Mouse (Mus musculus): ENCODE data around the gene Vmn2r120. TPM values are rescaled to one million over a fixed set of nuclear protein-coding genes. Genes with fewer than 3 reads are reported as not detected.
"Not testable (repeated sequence)": the region's sequence is repeated elsewhere in the genome, so short reads cannot be mapped to it uniquely, and the experiment has no call there.

Gene Vmn2r120
- 0.05 TPM in 1 of 2 replicates, not detected in the other for total RNA-seq (2012; rRNA removed)

DNA sequence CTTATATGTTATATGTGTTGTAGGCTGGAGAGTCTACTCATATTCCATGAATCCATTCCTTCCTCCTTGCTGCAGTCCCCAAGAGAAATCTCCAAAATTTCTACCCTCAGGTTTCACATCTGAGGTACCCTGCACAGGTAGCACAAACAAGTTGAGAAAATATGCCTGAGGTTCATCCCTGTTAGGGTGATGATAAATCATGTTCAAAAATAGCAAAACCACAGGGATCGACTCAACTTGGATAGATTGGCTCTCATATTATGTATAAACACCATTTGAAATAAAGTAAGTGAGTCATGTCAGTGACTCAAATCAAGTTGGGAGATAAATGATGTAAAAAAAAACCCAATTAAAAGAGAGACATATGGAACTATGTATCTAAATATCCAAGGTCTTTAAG, at the start of gene Vmn2r120:
Vmn2r120 (minus strand) TSS at position 101 of the 400 bp plus-strand sequence.
- Histone ChIP-seq H3K36me3 (ENCODE audit: control insufficient read depth, insufficient read depth, low read length, poor library complexity, severe bottlenecking) (no peaks in the 10 kb centered on the region), H3K4me3 (ENCODE audit: insufficient read depth in 1 of 2, low read depth in 1 of 2, low read length in 2 of 2, poor library complexity in 1 of 2, severe bottlenecking in 1 of 2) (no peak within 1 kb of the TSS), H3K4me1 (ENCODE audit: control insufficient read depth in 2 of 2, insufficient read depth in 2 of 2, low read length in 2 of 2, poor library complexity in 1 of 2) (no peaks in the 10 kb centered on the region), H3K9me3 (ENCODE audit: control insufficient read depth, insufficient read depth, low read depth, low read length) (no peaks in the 10 kb centered on the region), H3K9ac (ENCODE audit: insufficient read depth, low read depth, low read length, poor library complexity, severe bottlenecking) (no peak within 1 kb of the TSS), H3K27ac (ENCODE audit: insufficient read depth, low read depth, low read length, poor library complexity, severe bottlenecking) (no peak within 1 kb of the TSS)
- in situ Hi-C loops (cut with MboI; ENCODE audit: low sequenced_read_pairs in 2 of 2, unreplicated experiment in 2 of 2), result no loop called here
- DNase-seq (ENCODE audit: low read depth, low spot score), result no peak
- no peak for TF ChIP-seq ZNF384 (IDR thresholded peaks at IDR 0.05; ENCODE audit: low read depth, low read length)
- no peak for TF ChIP-seq MAFK (IDR thresholded peaks at IDR 0.05; ENCODE audit: insufficient read depth, low read depth, low read length)
- TF ChIP-seq ZC3H11A (IDR thresholded peaks at IDR 0.05; ENCODE audit: borderline replicate concordance, low read depth, low read length), result no peak
- TF ChIP-seq CHD2 (IDR thresholded peaks at IDR 0.05; ENCODE audit: low read depth, low read length), result no peak
- TF ChIP-seq HCFC1 (IDR thresholded peaks at IDR 0.05; ENCODE audit: borderline replicate concordance, insufficient read depth, low read length), result no peak

DNA sequence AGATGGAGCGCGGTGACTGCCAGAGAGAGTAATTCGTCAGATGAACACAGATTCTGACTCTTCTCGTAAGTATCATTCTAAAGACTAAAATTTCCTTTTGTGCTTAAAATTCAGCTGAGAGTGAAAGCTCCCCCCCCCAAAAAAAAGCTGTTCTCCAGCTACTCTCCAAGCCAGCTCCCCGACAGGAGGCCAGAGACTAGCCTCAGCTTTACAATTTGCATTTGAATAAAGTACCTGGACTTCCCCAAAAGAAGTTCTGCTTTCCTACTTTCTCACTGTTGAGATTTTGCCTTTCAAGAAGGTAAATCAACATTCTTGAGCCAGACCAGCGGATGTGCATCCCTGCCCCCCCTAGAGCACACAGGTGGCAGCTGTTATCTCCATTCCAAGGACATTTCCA, 42.0 kb upstream of the Vmn2r120 start:
- in situ Hi-C loops (cut with MboI; ENCODE audit: low sequenced_read_pairs in 2 of 2, unreplicated experiment in 2 of 2); H3K4me1 ChIP-seq (ENCODE audit: control insufficient read depth in 2 of 2, insufficient read depth in 2 of 2, low read length in 2 of 2, poor library complexity in 1 of 2); H3K9ac ChIP-seq (ENCODE audit: insufficient read depth, low read depth, low read length, poor library complexity, severe bottlenecking); H3K36me3 ChIP-seq (ENCODE audit: control insufficient read depth, insufficient read depth, low read length, poor library complexity, severe bottlenecking); H3K27ac ChIP-seq (ENCODE audit: insufficient read depth, low read depth, low read length, poor library complexity, severe bottlenecking); DNase-seq (ENCODE audit: low read depth, low spot score); H3K4me3 ChIP-seq (ENCODE audit: insufficient read depth in 1 of 2, low read depth in 1 of 2, low read length in 2 of 2, poor library complexity in 1 of 2, severe bottlenecking in 1 of 2); H3K9me3 ChIP-seq (ENCODE audit: control insufficient read depth, insufficient read depth, low read depth, low read length): not testable (repeated sequence)

DNA sequence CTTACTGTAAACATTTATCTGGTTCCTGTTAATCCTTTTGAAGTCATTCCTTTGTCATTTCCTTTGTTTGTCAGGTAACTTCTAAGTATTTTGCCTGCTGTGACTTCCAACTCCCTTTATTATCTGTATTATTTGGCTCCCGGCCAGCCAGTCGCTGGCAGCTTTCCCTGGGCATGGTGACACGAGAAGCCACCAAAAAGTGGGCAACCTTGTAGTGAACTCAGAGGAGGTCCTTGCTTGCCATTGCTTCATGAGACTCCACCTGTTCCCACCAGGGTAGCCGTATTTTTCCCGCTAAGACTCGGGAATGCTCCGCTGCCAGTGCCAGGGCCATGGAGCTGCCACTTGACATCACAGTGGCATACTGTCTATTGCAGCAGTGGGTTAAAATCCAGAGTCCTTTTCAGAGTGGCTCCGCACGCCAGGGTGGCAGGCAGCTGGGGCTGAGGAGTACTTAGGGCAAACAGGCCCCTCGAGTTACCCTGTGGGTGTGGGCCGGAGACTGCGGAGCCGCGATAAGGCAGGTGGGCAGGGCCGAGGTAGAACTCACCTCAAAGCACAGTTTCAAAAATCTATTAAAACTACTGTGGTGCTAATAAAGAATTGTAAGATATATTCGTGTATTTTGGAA, 28.9 kb upstream of the Vmn2r120 start:
- H3K9me3 ChIP-seq (ENCODE audit: control insufficient read depth, insufficient read depth, low read depth, low read length), result no peaks in the 10 kb centered on the region
- DNase-seq (ENCODE audit: low read depth, low spot score), result no peak
- TF ChIP-seq HCFC1 (IDR thresholded peaks at IDR 0.05; ENCODE audit: borderline replicate concordance, insufficient read depth, low read length) (no peak), ZC3H11A (IDR thresholded peaks at IDR 0.05; ENCODE audit: borderline replicate concordance, low read depth, low read length) (no peak), CHD2 (IDR thresholded peaks at IDR 0.05; ENCODE audit: low read depth, low read length) (no peak), ZNF384 (IDR thresholded peaks at IDR 0.05; ENCODE audit: low read depth, low read length) (no peak), MAFK (IDR thresholded peaks at IDR 0.05; ENCODE audit: insufficient read depth, low read depth, low read length) (no peak)
- H3K4me3 ChIP-seq (ENCODE audit: insufficient read depth in 1 of 2, low read depth in 1 of 2, low read length in 2 of 2, poor library complexity in 1 of 2, severe bottlenecking in 1 of 2), result no peak overlapping the region
- H3K9ac ChIP-seq (ENCODE audit: insufficient read depth, low read depth, low read length, poor library complexity, severe bottlenecking), result no peak overlapping the region
- H3K27ac ChIP-seq (ENCODE audit: insufficient read depth, low read depth, low read length, poor library complexity, severe bottlenecking), result no peak overlapping the region
- in situ Hi-C loops (cut with MboI; ENCODE audit: low sequenced_read_pairs in 2 of 2, unreplicated experiment in 2 of 2), result no loop called here
- H3K36me3 ChIP-seq (ENCODE audit: control insufficient read depth, insufficient read depth, low read length, poor library complexity, severe bottlenecking), result no peaks in the 10 kb centered on the region
- peaks cover 0 to 3% of the 10 kb centered on the region in 2 experiments; a peak in 2 of 4 replicates for H3K4me1 ChIP-seq (ENCODE audit: control insufficient read depth in 2 of 2, insufficient read depth in 2 of 2, low read length in 2 of 2, poor library complexity in 1 of 2)

Other genes starting within 250 kb of the Vmn2r120 start
- gene Adgre1, start 186.8 kb downstream of the Vmn2r120 start, total RNA-seq (2012; rRNA removed), result 0.22 TPM in 1 of 2 replicates, not detected in the other
- not detected in 2 replicates for gene Gm21834, start 196.7 kb upstream of the Vmn2r120 start, total RNA-seq (2012; rRNA removed)
- gene Cntnap5c, start 224.1 kb upstream of the Vmn2r120 start, total RNA-seq (2012; rRNA removed), result not detected in 2 replicates